Mouse (Mus musculus) hindlimb bud, embryonic 11.5 days (tissue): ENCODE measurements around the gene Vmn2r25.
"Not testable (repeated sequence)": the region's sequence is repeated elsewhere in the genome, so short reads cannot be mapped to it uniquely, and the experiment has no call there.

Experiments used
- DNase-seq: peaks from one replicate; pipeline ENCODE4 v3.0.0-alpha.2; 2012; ENCODE audit warnings: low read depth, low spot score; ENCODE audit errors: extremely low spot score

Gene Vmn2r25

DNA sequence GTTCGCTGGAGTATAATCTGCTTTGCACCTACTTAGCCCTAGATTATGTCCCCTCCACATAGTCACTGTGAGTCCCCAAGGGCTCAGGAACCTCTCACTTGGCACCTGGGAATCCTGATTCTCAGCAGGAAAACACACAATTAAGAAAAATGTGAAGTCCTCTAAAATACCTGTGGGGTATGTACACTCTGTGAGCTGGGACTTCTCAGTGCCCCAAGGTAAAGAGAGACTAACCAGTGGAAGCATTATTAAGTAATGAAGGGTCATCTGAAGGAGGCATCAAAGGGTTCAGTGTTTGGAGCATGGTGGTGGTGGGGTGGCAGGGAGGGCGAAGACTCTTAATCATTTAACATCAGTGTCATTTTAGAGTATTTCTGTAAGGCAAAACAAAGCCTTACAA, at the start of gene Vmn2r25:
Gene Vmn2r25, minus strand, starts transcription at position 101 of the 400 bp plus-strand sequence.
- DNase-seq, result not testable (repeated sequence)

DNA sequence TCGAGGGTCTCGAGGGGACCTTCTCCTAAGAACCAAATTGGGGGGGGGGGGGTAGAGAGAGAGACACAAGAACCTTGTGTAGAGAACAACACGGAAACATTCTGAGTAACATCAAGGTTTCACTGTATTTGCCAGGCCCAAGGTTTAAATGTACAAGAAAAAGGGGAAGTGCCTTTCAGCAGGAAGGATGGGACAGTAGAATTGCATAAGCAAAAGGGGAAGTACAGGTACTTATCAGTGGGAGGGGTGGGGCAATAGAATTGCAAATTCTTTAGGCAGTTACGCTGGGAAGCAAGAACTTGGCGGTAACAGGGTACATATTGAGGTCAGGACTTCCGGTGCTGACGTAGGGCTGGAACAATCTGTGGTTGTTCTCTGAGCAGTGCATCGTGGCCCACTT, 33.3 kb downstream of the Vmn2r25 start:
- DNase-seq, result no peak

DNA sequence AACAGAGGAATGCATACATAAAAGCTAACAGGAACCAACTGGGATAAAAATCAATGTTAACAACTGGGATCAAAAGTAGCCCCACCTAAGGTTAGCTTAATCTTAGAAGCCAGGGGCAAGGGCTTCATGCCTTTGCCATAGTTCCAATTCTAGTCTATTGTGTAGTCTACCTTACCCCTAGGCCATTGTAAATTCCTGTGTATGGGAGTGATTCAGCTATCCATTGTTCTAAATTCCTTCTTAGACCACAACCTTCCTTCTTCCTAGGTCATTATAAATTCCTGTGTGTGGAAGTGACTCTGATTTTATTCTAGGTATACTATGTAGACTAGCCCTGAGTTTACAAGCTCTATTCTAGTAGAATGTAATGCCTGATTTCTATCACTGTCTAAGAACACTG, 43.0 kb downstream of the Vmn2r25 start:
- DNase-seq, result not testable (repeated sequence)

DNA sequence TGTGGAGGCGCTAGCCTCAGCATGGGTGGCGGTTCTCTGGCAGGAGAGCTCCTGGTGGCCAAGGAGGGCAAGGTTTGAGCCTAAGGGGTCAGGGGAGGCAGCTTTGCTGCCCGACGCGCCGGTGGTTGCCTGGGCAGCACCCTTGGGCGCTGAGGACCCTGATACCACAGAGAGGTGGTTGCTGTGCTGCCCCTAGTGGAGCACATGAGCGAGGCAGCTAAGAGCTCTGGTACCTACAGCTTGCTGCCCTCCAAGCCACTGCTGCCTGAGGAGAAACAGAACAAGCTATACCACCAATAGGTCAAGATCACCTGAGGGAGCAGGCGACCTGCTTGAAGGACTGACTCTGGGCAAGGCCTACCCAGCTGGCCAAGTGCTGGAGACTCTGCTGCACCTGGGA, 59.5 kb downstream of the Vmn2r25 start:
- DNase-seq, result no peak

DNA sequence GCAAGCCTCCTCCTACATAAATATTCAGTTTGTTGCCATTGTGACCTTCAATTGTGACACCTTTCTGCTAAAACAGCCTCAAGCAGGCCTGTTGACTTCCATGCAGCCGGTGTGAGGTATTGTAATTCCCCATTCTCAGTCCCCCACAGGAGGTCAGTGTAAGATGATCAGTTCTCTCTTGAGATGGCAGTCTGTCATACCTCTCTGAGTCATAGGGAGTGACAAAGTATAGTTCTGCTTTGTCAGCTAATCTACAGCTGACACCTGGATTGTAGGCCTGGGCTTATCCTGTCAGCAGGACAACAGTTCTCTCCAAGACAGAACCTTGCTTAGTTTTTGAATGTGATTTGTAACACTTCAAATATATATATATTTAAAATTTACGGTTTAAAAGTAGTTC, 68.4 kb downstream of the Vmn2r25 start:
- no peak for DNase-seq

DNA sequence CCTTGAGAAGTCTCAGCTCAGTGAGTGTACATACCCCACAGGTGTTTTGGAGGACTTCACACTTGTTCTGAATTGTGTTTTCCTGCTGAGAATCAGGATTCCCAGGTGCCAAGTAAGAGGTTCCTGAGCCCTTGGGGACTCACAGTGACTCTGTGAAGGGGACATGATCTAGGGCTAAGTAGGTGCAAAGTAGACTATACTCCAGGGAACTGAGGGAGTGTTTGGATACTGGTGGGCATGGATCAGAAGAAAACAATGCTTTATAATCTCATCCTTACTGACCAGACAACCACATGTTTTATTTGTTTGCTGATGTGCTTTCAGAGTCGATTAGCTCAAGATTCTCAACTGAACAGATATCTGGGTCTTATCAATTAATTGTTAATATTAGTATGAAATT, 74.7 kb downstream of the Vmn2r25 start, which contains the start of gene Vmn2r24:
Gene Vmn2r24, plus strand, starts transcription at position 301 of the 400 bp plus-strand sequence.
- no peak for DNase-seq
